Mouse (Mus musculus) embryonic facial prominence, embryonic 14.5 days (tissue): ENCODE results near the gene Pard3. TPM values are rescaled to one million over a fixed set of nuclear protein-coding genes. Genes with fewer than 3 reads are reported as not detected.

Experiments used
- ATAC-seq: fragments of 200-750 bp; cut with Nextera tagmentation; 2 replicates; pipeline ENCODE4 v1.8.0; 2017; ENCODE audit warnings: low read depth, moderate number of reproducible peaks, moderate TSS enrichment
- DNase-seq: peaks from one replicate; pipeline ENCODE4 v3.0.0-alpha.2; 2015; ENCODE audit warnings: low spot score
- H3K27ac ChIP-seq: fragments of 300-500 bp; sonication (generic); replicated peaks from 2 replicates; pipeline ENCODE4 v1.5.1; 2014; ENCODE audit warnings: low read depth, mild to moderate bottlenecking, low read length, moderate library complexity
- H3K27me3 ChIP-seq: fragments of 300-500 bp; sonication (generic); replicated peaks from 2 replicates; pipeline ENCODE4 v1.6.1; 2014; ENCODE audit warnings: low read length; ENCODE audit not compliant: control insufficient read depth, insufficient read depth
- H3K36me3 ChIP-seq: fragments of 300-500 bp; sonication (generic); 2 replicates; pipeline ENCODE4 v1.6.1; 2014; ENCODE audit warnings: low read length, mixed read lengths; ENCODE audit not compliant: control insufficient read depth, insufficient read depth
- H3K4me1 ChIP-seq: fragments of 300-500 bp; sonication (generic); 2 replicates; pipeline ENCODE4 v1.6.1; 2014; ENCODE audit warnings: antibody characterized with exemption, low read length; ENCODE audit not compliant: control insufficient read depth, insufficient read depth
- H3K4me2 ChIP-seq: fragments of 300-500 bp; sonication (generic); 2 replicates; pipeline ENCODE4 v1.6.1; 2014; ENCODE audit warnings: low read depth, mild to moderate bottlenecking, low read length, moderate library complexity, mixed read lengths
- H3K4me3 ChIP-seq: fragments of 300-500 bp; sonication (generic); 2 replicates; pipeline ENCODE4 v1.5.1; 2014; ENCODE audit warnings: low read depth, mild to moderate bottlenecking, low read length
- H3K9ac ChIP-seq: fragments of 300-500 bp; sonication (generic); 2 replicates; pipeline ENCODE4 v1.6.1; 2014; ENCODE audit warnings: low read depth, mild to moderate bottlenecking, low read length, moderate library complexity, mixed read lengths
- H3K9me3 ChIP-seq: fragments of 300-500 bp; sonication (generic); 2 replicates; pipeline ENCODE4 v1.6.1; 2016; ENCODE audit warnings: low read length; ENCODE audit not compliant: control insufficient read depth
- WGBS: fragments of 180-500 bp; shearing (Covaris S2); extraction: QIAGEN DNeasy Blood & Tissue Kit; methylation state at CpG from one replicate; pipeline ENCODE4 v1.1.7; 2014; 5-methylcytosine and 5-hydroxymethylcytosine counted together
- polyA plus RNA-seq: library from polyadenylated mRNA; unstranded; fragments of >200 nt; fragmentation: Nextera tagmentation; extraction: Ambion mirVana; gene quantifications from 2 replicates; pipeline ENCODE4 v1.2.1, GENCODE M21; 2014

Pard3 gene
- polyA plus RNA-seq, 1 experiment from 2014 or later: 35.4 TPM

- no peak overlapping the region for H3K4me3 ChIP-seq
- ATAC-seq: no peak
- no peaks in the 10 kb centered on the region for H3K36me3 ChIP-seq
- WGBS: 61% methylated on average over 13 of the region's 13 CpGs
- H3K9me3 ChIP-seq: no peaks in the 10 kb centered on the region
- H3K4me2 ChIP-seq: no peak overlapping the region
- peaks cover 10% of the 10 kb centered on the region; the same call in 1 of the 2 replicates for H3K4me1 ChIP-seq
- DNase-seq: no peak
- H3K9ac ChIP-seq: no peak overlapping the region
- H3K27me3 ChIP-seq: no peaks in the 10 kb centered on the region
- H3K27ac ChIP-seq: no peak overlapping the region
Measured at GRCm38 (mm10) chr8:127196505-127197265, 133.0 kb downstream of the Pard3 start.

DNA sequence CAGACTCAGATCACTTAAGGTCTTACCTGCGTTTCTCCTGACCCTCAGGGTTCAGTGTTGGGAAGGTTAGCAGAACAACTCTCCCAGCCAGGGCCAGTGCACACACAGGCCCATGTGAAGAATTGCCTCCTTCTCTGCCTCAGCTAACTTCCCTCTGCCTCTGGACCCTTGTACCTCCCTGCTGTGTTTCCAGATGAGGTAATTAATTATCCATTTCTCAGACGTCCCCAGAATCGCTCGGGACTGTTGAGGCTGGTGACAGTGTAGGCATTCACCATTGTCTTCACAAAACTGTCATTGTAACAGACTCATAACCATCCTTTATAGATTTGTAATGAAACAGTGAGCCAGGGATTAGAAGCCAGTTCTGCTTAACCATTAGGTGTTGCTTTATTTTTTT, 143.8 kb downstream of the Pard3 start:
- no peak overlapping the region for H3K4me3 ChIP-seq
- no peaks in the 10 kb centered on the region for H3K36me3 ChIP-seq
- no peak for ATAC-seq
- H3K27ac ChIP-seq: no peak overlapping the region
- H3K9me3 ChIP-seq: no peaks in the 10 kb centered on the region
- DNase-seq: no peak
- H3K4me2 ChIP-seq: no peak overlapping the region
- WGBS: 35% methylated on average over 4 of the region's 4 CpGs
- no peak overlapping the region for H3K9ac ChIP-seq
- no peaks in the 10 kb centered on the region for H3K4me1 ChIP-seq
- H3K27me3 ChIP-seq: no peaks in the 10 kb centered on the region

DNA sequence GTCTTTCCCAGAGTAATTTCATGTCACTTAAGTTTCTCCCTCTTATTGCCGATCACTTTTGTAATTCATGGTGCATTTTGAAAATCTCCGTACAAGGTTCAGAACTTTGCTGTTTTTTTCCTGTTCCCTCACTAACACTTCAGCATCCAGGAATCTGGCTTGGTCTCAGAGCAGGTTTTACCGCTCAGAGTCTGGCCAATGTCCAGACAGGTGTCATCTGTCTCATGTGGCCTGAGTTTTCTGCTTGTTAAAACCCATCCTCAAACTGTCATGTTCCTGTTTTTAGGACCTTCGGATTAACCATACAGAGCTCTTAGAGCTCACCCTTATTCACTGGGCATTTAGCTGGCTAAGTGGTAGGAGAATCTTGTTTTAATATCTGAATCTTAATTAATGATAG, 146.9 kb downstream of the Pard3 start:
- Histone ChIP-seq H3K4me1 (peaks cover 21% of the 10 kb centered on the region), H3K36me3 (no peaks in the 10 kb centered on the region), H3K4me2 (no peak overlapping the region), H3K4me3 (no peak overlapping the region), H3K9ac (no peak overlapping the region), H3K9me3 (no peaks in the 10 kb centered on the region), H3K27ac (no peak overlapping the region), H3K27me3 (no peaks in the 10 kb centered on the region)
- DNase-seq: no peak
- ATAC-seq: no peak
- 71% methylated on average over 4 of the region's 4 CpGs for WGBS

DNA sequence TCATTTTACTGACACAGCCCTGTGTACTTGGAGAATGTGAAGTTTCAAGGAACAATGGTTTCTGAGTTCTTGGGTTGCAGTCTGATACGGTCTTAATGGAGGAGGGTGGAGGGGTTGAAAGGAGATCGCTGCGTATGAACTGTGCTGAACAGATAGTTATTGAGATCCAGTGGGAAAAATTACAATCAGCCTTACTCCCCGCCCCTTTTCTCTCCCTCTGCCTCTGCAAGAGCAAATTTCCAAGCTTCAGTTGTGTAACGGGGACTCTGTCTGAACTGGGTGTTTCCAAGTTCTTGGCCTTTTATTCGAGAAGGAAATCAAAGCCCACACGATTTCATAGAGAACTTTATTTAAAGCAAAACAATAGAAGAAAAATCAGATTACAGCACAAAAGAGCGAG, 150.6 kb downstream of the Pard3 start:
- 48% methylated on average over 8 of the region's 8 CpGs for WGBS
- H3K27ac ChIP-seq: peak overlapping the region; percentile 63

DNA sequence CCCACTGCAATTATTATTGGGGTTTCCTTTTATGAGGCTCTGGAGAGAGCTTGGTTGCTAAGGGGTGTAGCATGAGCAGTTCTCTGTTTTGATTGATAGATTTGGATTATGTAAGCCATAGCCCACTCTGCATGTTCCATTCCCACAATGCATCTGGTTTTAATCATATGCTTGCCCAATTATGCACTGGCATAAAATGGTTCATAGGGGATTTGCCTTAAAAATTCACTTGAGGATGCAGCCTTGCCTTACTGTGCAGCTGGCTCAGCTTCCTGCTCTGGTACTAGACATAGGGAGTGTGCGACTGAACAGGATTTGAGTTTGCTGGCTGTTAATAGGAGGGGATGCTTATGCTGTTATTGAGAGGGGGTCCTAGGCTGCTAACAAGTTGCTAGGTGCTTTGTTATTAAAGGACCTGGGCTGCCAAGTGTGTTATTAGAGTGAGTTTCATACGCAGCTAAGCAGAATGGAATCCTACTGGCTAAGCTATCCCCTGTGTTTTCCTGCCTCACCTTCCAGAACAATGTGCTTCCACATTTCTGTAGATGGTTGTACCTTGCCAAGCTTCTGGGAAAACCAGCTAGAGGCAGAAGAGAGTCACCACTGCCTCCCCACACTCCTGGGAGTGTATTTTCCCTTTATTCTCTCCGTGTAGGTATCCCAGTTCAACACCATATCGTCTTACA, 151.2 kb downstream of the Pard3 start:
- H3K4me1 ChIP-seq: peaks cover 27% of the 10 kb centered on the region
- WGBS: 44% methylated on average over 4 of the region's 4 CpGs
- DNase-seq (peak; percentile 76), ATAC-seq (peak; percentile 65)
- H3K27ac ChIP-seq: peak overlapping the region; percentile 63
- no peaks in the 10 kb centered on the region for H3K27me3 ChIP-seq
- H3K36me3 ChIP-seq: no peaks in the 10 kb centered on the region
- no peak overlapping the region for H3K4me2 ChIP-seq
- H3K9ac ChIP-seq: no peak overlapping the region
- H3K4me3 ChIP-seq: no peak overlapping the region
- H3K9me3 ChIP-seq: no peaks in the 10 kb centered on the region

More for the DNA sequence above, 150.6 kb downstream of the Pard3 start:
- ATAC-seq: peak; percentile 34; the same call in 1 of the 2 replicates
- no peak overlapping the region for H3K4me3 ChIP-seq
- DNase-seq: peak; percentile 48
- H3K4me2 ChIP-seq: no peak overlapping the region
- H3K36me3 ChIP-seq: no peaks in the 10 kb centered on the region
- H3K9me3 ChIP-seq: no peaks in the 10 kb centered on the region
- peaks cover 22% of the 10 kb centered on the region for H3K4me1 ChIP-seq
- H3K27me3 ChIP-seq: no peaks in the 10 kb centered on the region
- no peak overlapping the region for H3K9ac ChIP-seq

GRCm38 (mm10) chr8:127220206-127220605, 156.5 kb downstream of the Pard3 start:
- DNase-seq (no peak), ATAC-seq (no peak)
- Histone ChIP-seq H3K9me3 (no peaks in the 10 kb centered on the region), H3K27ac (0 out of 2 replicates have a peak overlapping the region, but pooled peaks have one; percentile 0), H3K4me1 (peaks cover 20% of the 10 kb centered on the region), H3K4me3 (no peak overlapping the region), H3K9ac (no peak overlapping the region), H3K4me2 (no peak overlapping the region), H3K36me3 (no peaks in the 10 kb centered on the region), H3K27me3 (no peaks in the 10 kb centered on the region)
- 46% methylated on average over 5 of the region's 5 CpGs for WGBS

DNA sequence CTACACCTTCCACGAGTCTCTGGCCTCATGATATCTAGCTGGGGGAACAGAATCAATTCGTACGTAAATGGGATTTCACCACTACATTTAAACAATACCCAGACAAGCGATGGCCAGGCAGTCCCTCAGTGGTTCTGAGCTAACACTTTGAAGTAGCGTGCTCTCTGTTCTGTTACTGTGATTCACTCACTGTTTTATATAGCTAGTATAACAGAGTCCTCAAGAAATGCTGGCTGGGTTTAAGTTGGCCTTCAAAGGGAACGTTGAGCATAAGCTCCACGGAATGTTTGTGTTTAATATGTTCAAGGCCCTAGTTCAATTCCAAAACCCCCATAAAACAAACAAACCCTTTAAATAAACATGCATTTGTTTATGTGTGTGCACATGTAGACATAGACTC, 156.9 kb downstream of the Pard3 start:
- H3K9me3 ChIP-seq: no peaks in the 10 kb centered on the region
- no peaks in the 10 kb centered on the region for H3K36me3 ChIP-seq
- no peaks in the 10 kb centered on the region for H3K27me3 ChIP-seq
- ATAC-seq (no peak), DNase-seq (no peak)
- no peak overlapping the region for H3K4me2 ChIP-seq
- no peak overlapping the region for H3K27ac ChIP-seq
- H3K9ac ChIP-seq: no peak overlapping the region
- peaks cover 19% of the 10 kb centered on the region for H3K4me1 ChIP-seq
- 59% methylated on average over 7 of the region's 7 CpGs for WGBS
- H3K4me3 ChIP-seq: no peak overlapping the region

GRCm38 (mm10) chr8:127222361-127222760, 158.7 kb downstream of the Pard3 start:
- H3K9me3 ChIP-seq: no peaks in the 10 kb centered on the region
- no peak overlapping the region for H3K9ac ChIP-seq
- WGBS: 81% methylated on average over 3 of the region's 3 CpGs
- H3K36me3 ChIP-seq: no peaks in the 10 kb centered on the region
- ATAC-seq: no peak
- H3K4me1 ChIP-seq: peaks cover 22% of the 10 kb centered on the region
- no peak overlapping the region for H3K4me2 ChIP-seq
- H3K27me3 ChIP-seq: no peaks in the 10 kb centered on the region
- H3K27ac ChIP-seq: no peak overlapping the region
- H3K4me3 ChIP-seq: no peak overlapping the region
- no peak for DNase-seq
